Mouse (Mus musculus): ENCODE results near the gene Ankrd54. TPM values are rescaled to one million over a fixed set of nuclear protein-coding genes. Genes with fewer than 3 reads are reported as not detected.
A peak's percentile ranks its signal among the peaks of the same experiment; 100 is the strongest.

The Ankrd54 gene
- polyA plus RNA-seq (2012; rRNA removed): 60.9 and 85.5 TPM in 2 replicates

GRCm38 (mm10) chr15:79062376-79063159, at the start of gene Ankrd54:
Gene Ankrd54, minus strand, starts transcription at chr15:79062893.
- peak; percentile 100 for DNase-seq (ENCODE audit: low read depth)
- TF ChIP-seq CTCF (IDR thresholded peaks at IDR 0.05; ENCODE audit: borderline replicate concordance, extremely low read depth, insufficient read depth, insufficient read length): no peak
- peak; percentile 75; the same call in 1 of the 2 replicates for TF ChIP-seq POLR2A (IDR thresholded peaks at IDR 0.05; ENCODE audit: borderline replicate concordance, extremely low read depth, insufficient read depth, insufficient read length, poor library complexity, severe bottlenecking)

DNA sequence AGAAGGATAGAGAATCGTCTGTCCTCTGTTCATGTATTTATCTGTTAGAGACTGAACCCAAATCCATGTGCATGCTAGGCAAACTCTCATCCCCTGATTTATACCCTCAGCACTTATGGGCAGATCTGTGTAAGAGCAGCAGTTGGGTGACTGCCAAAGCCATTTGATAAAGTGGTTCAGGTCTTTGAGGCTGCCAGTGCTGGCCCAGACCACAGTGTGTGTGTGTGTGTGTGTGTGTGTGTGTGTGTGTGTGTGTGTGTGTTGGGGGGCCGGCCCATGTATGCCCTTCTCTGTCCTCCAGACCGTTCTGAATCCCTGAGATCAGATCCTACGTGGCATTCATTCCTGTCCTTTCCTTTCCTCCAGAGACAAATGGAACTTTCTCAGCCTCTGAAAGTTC, 49.1 kb upstream of the Ankrd54 start:
- DNase-seq (ENCODE audit: low read depth): peak; percentile 70
- no peak for TF ChIP-seq POLR2A (IDR thresholded peaks at IDR 0.05; ENCODE audit: borderline replicate concordance, extremely low read depth, insufficient read depth, insufficient read length, poor library complexity, severe bottlenecking)

GRCm38 (mm10) chr15:79110528-79110927, 47.8 kb upstream of the Ankrd54 start:
- DNase-seq (ENCODE audit: low read depth): no peak
- no peak for TF ChIP-seq CTCF (IDR thresholded peaks at IDR 0.05; ENCODE audit: borderline replicate concordance, extremely low read depth, insufficient read depth, insufficient read length)
- no peak for TF ChIP-seq POLR2A (IDR thresholded peaks at IDR 0.05; ENCODE audit: borderline replicate concordance, extremely low read depth, insufficient read depth, insufficient read length, poor library complexity, severe bottlenecking)

DNA sequence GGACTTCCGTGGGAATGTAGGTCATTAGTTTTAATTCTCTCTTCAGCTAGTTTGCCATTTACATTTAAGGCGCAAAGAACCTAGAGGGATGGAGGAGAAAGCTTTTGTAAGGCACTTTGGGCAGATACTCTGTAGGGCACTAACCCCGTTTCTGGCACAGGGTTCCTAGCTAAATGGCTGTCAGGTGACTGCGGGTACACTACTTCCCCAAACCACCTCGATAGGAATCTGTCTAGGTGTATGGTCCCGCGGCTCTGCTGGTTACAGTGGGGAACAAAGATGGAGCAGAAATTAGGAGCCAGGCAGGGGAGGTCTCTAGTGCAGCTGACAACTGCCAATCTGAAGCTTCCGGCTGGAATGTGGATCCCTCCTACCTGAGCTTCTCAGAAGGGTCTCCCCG, 47.3 kb upstream of the Ankrd54 start:
- no peak for TF ChIP-seq CTCF (IDR thresholded peaks at IDR 0.05; ENCODE audit: borderline replicate concordance, extremely low read depth, insufficient read depth, insufficient read length)
- DNase-seq (ENCODE audit: low read depth): peak; percentile 2

DNA sequence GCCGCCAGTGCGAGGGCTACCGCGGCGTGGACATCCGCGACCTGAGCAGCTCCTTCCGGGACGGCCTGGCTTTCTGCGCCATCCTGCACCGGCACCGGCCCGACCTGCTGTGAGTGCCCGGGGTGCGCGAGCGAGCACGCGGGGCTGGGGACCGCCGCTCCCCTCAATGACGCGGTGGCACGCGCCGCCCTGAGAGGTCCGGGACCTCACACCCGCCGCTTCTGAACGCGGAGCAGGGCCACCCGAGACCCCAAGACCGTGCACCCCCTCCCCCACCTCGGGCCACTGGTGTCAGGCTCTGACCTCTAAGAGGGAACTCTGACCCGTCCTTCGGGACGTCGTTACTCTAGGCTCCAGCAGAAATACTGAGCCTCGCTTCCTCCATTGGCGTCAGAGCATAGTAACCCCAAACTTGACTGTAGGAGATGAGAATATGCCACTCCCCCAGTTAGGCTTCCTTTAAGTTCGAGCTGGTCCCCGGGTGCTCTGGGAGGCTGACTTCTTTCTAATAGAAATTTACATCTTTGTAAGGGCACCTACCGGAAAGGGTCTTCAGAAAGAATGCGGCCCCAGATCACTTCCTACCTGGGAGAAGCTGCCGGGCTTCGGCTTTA, 46.7 kb upstream of the Ankrd54 start:
- TF ChIP-seq CTCF (IDR thresholded peaks at IDR 0.05; ENCODE audit: borderline replicate concordance, extremely low read depth, insufficient read depth, insufficient read length) (no peak), POLR2A (IDR thresholded peaks at IDR 0.05; ENCODE audit: borderline replicate concordance, extremely low read depth, insufficient read depth, insufficient read length, poor library complexity, severe bottlenecking) (0 out of 2 replicates have a peak, but pooled peaks have one; percentile 5)
- DNase-seq (ENCODE audit: low read depth): peak; percentile 32

- peak; percentile 45 for DNase-seq (ENCODE audit: low read depth)
- TF ChIP-seq CTCF (IDR thresholded peaks at IDR 0.05; ENCODE audit: borderline replicate concordance, extremely low read depth, insufficient read depth, insufficient read length): no peak
- peak; percentile 29; the same call in 1 of the 2 replicates for TF ChIP-seq POLR2A (IDR thresholded peaks at IDR 0.05; ENCODE audit: borderline replicate concordance, extremely low read depth, insufficient read depth, insufficient read length, poor library complexity, severe bottlenecking)
Observed at GRCm38 (mm10) chr15:79108421-79109320, 46.0 kb upstream of the Ankrd54 start, which contains the start of gene Micall1. Gene Micall1, plus strand, starts transcription at chr15:79108898.

DNA sequence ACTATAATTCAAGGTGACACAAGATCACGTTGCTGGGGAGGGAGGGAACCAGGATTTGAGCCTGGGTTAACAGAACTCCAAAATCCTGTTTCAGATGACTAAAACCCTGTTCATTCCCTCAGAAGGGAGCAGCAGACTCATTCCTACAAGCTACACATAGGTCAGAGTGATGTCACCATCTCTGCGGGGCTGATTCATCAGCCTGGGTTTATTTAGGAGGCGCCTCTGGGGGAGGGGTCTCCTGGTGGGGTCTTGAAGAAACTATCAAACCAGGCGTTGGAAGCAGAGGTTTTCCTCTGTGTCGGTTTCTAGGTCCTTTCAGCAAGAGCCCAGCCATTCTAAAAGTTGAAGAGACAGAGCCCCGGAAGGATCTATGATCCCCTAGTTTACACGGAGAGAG, 45.3 kb upstream of the Ankrd54 start:
- no peak for TF ChIP-seq POLR2A (IDR thresholded peaks at IDR 0.05; ENCODE audit: borderline replicate concordance, extremely low read depth, insufficient read depth, insufficient read length, poor library complexity, severe bottlenecking)
- DNase-seq (ENCODE audit: low read depth): peak; percentile 5

DNA sequence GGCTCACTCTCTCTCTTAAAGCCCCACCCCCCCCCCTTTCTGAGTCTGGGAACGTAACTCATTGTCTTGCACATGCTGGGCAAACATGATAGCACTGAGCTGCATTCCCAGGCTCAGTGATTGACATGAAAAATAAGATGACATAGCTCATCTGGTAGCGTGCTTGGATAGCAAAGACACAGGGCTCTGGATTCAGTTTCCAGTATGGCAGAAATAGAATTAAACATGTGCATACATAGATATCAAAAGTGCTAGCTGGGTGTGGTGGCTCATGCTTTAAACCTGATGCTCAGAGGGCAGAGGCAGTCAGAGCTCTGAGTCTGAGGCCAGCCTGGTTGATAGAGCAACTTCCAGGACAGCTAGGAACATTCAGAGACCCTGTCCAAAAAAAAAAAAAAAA, 43.1 kb upstream of the Ankrd54 start:
- no peak for TF ChIP-seq CTCF (IDR thresholded peaks at IDR 0.05; ENCODE audit: borderline replicate concordance, extremely low read depth, insufficient read depth, insufficient read length)
- no peak for TF ChIP-seq POLR2A (IDR thresholded peaks at IDR 0.05; ENCODE audit: borderline replicate concordance, extremely low read depth, insufficient read depth, insufficient read length, poor library complexity, severe bottlenecking)
- DNase-seq (ENCODE audit: low read depth): no peak

DNA sequence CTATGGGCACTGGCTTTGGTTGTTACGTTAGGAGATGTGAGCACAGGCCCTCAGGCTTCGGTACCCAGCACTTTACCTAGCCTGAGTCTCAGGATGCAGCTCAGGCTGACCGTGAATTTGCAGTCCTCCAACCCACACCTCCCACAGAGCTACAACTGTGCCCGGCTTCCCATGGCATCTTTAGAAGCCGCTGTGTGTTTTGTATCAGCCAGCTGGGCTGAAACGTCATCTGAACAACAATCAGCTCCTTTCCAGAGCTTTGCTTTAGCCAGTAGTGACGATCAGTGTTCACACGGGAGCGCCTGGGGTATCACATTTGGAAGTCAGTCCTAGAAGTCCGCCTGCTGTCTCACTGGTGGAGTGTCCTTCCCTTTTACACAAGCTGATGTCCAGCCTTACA, 40.6 kb upstream of the Ankrd54 start:
- DNase-seq (ENCODE audit: low read depth): no peak
- no peak for TF ChIP-seq CTCF (IDR thresholded peaks at IDR 0.05; ENCODE audit: borderline replicate concordance, extremely low read depth, insufficient read depth, insufficient read length)
- no peak for TF ChIP-seq POLR2A (IDR thresholded peaks at IDR 0.05; ENCODE audit: borderline replicate concordance, extremely low read depth, insufficient read depth, insufficient read length, poor library complexity, severe bottlenecking)

- no peak for DNase-seq (ENCODE audit: low read depth)
- TF ChIP-seq CTCF (IDR thresholded peaks at IDR 0.05; ENCODE audit: borderline replicate concordance, extremely low read depth, insufficient read depth, insufficient read length) (no peak), POLR2A (IDR thresholded peaks at IDR 0.05; ENCODE audit: borderline replicate concordance, extremely low read depth, insufficient read depth, insufficient read length, poor library complexity, severe bottlenecking) (no peak)
Observed at GRCm38 (mm10) chr15:79101531-79101930, 38.8 kb upstream of the Ankrd54 start.

GRCm38 (mm10) chr15:79100391-79100790, 37.7 kb upstream of the Ankrd54 start:
- no peak for TF ChIP-seq POLR2A (IDR thresholded peaks at IDR 0.05; ENCODE audit: borderline replicate concordance, extremely low read depth, insufficient read depth, insufficient read length, poor library complexity, severe bottlenecking)
- no peak for TF ChIP-seq CTCF (IDR thresholded peaks at IDR 0.05; ENCODE audit: borderline replicate concordance, extremely low read depth, insufficient read depth, insufficient read length)
- no peak for DNase-seq (ENCODE audit: low read depth)

Data from brain, embryonic 14.5 days (tissue).